Mouse (Mus musculus): Measurements from ENCODE around the gene Slc16a12.

GRCm38 (mm10) chr19:34755680-34756079, 8.6 kb upstream of the Slc16a12 start:
- no peak for TF ChIP-seq GATA1 (IDR thresholded peaks at IDR 0.05; ENCODE audit: borderline replicate concordance, low read length)
- TF ChIP-seq FLI1 (IDR thresholded peaks at IDR 0.05; ENCODE audit: low read length) = no peak

Data from megakaryocyte, embryonic 14.5 days (primary cell).